Mouse (Mus musculus) left cerebral cortex, postnatal 25 days (tissue): ENCODE measurements around the gene Dact1. TPM values are rescaled to one million over a fixed set of nuclear protein-coding genes. Genes with fewer than 3 reads are reported as not detected.

Experiments used
- total RNA-seq, 2 experiments: library from RNA; stranded (reverse); gene quantifications; 2 replicates each; pipeline ENCODE4 v1.2.3; 2021

Gene Dact1
- total RNA-seq, 2 experiments from 2014 or later, result 10.3 to 10.5 TPM

Other genes starting within 250 kb of the Dact1 start
- not detected for gene Tomm20l, start 198.5 kb upstream of the Dact1 start, total RNA-seq
- gene Timm9, start 173.2 kb upstream of the Dact1 start, total RNA-seq, result 10 to 100 TPM; 58.0 to 62.5 TPM
- 1 to 10 TPM; 5.2 TPM for gene 2700049A03Rik, start 173.0 kb upstream of the Dact1 start, total RNA-seq